Mouse (Mus musculus) midbrain, embryonic 12.5 days (tissue): Measurements from ENCODE around the gene Lif. TPM values are rescaled to one million over a fixed set of nuclear protein-coding genes. Genes with fewer than 3 reads are reported as not detected.
A peak's percentile ranks its signal among the peaks of the same experiment; 100 is the strongest.

Experiments used
- ATAC-seq: fragments of 200-750 bp; cut with Nextera tagmentation; 2 replicates; pipeline ENCODE4 v1.8.0; 2017; ENCODE audit warnings: low read depth, moderate TSS enrichment, moderate library complexity; ENCODE audit not compliant: low FRiP score
- H3K27ac ChIP-seq: fragments of 300-500 bp; sonication (generic); replicated peaks from 2 replicates; pipeline ENCODE4 v1.5.1; 2016; ENCODE audit warnings: mild to moderate bottlenecking
- H3K27me3 ChIP-seq: fragments of 300-500 bp; sonication (generic); 2 replicates; pipeline ENCODE4 v1.6.1; 2016; ENCODE audit warnings: mild to moderate bottlenecking
- H3K36me3 ChIP-seq: fragments of 300-500 bp; sonication (generic); 2 replicates; pipeline ENCODE4 v1.6.1; 2016
- H3K4me1 ChIP-seq: fragments of 300-500 bp; sonication (generic); 2 replicates; pipeline ENCODE4 v1.6.1; 2016
- H3K4me2 ChIP-seq: fragments of 300-500 bp; sonication (generic); replicated peaks from 2 replicates; pipeline ENCODE4 v1.6.1; 2016; ENCODE audit warnings: mild to moderate bottlenecking, moderate library complexity
- H3K4me3 ChIP-seq: fragments of 300-500 bp; sonication (generic); 2 replicates; pipeline ENCODE4 v1.5.1; 2016; ENCODE audit warnings: mild to moderate bottlenecking
- H3K9ac ChIP-seq: fragments of 300-500 bp; sonication (generic); replicated peaks from 2 replicates; pipeline ENCODE4 v1.6.1; 2016; ENCODE audit warnings: mild to moderate bottlenecking, moderate library complexity
- H3K9me3 ChIP-seq: fragments of 300-500 bp; sonication (generic); 2 replicates; pipeline ENCODE4 v1.6.1; 2016; ENCODE audit warnings: mild to moderate bottlenecking
- WGBS: fragments of 180-500 bp; shearing (Covaris S2); methylation state at CpG from one replicate; pipeline ENCODE4 v1.1.7; 2016; 5-methylcytosine and 5-hydroxymethylcytosine counted together
- polyA plus RNA-seq: library from polyadenylated mRNA; unstranded; fragments of >200 nt; fragmentation: Nextera tagmentation; extraction: Ambion mirVana; gene quantifications from 2 replicates; pipeline ENCODE4 v1.2.1, GENCODE M21; 2016

Gene Lif
- polyA plus RNA-seq, 1 experiment from 2014 or later, result not detected

DNA sequence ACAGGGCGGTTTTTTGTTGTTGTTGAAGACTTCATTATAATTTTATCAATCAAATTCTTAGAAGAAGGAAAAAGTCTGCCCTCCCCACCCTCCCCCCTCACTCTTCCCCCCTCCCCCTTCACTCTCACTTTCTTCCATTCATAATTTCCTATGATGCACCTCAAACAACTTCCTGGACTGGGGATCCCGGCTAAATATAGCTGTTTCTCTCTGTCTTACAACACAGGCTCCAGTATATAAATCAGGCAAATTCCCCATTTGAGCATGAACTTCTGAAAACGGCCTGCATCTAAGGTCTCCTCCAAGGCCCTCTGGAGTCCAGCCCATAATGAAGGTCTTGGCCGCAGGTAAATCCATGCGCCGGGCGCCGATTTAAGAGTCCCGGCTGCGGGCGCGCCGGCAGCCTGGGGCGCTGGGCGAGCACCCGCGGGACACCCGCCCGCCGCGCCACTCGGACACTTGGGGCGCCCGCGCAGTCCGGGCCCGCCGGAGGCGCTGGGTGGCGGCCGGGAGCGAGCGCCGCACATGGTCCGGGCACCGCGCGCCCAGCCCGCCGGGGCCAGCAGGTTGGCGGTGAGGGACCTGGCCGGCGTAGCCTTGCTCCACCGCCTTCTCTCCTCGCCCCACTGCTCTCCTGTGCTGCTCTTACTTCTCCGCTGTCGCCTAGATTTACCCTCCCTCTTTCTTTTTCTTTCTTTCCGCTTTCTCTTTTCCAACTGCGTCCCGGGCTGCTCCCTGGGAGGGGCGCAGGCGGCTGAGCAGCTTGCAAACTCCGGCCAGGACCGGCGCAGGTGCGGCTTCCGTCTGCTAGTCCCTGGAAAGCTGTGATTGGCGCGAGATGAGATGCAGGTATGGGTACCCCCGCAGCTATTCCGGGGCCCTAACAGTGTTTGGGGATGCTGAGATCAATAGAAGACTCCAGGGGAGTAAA, 9.2 kb downstream of the Lif start:
- peak overlapping the region; percentile 50 for H3K4me3 ChIP-seq
- H3K27ac ChIP-seq, result no peak overlapping the region
- peak overlapping the region; percentile 86 for H3K4me2 ChIP-seq
- H3K27me3 ChIP-seq, result peaks cover 90% of the 10 kb centered on the region
- 1% methylated on average over 41 of the region's 61 CpGs for WGBS
- no peaks in the 10 kb centered on the region for H3K9me3 ChIP-seq
- peaks cover 22% of the 10 kb centered on the region for H3K4me1 ChIP-seq
- H3K36me3 ChIP-seq, result no peaks in the 10 kb centered on the region
- no peak for ATAC-seq
- H3K9ac ChIP-seq, result 0 out of 2 replicates have a peak overlapping the region, but pooled peaks have one; percentile 31

DNA sequence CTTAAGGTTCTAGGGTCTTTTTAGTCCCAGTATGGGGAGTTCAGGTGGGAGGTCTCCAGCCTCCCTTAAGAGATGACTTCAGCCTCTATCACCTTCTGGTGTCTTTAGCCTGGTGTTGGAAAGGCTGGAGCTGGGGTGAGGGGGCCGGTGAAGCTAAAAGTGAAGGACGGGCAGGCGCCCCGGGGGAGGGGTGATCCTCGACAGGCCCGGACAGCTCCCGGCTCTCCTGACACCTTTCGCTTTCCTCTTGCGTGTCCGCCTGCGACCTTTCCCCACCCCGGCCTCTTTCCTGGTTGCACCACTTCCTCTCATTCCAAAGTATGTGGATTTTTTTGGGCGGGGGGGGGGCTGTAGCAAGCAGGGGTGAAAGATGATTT, 9.8 kb downstream of the Lif start:
- Histone ChIP-seq H3K27ac (no peak overlapping the region), H3K36me3 (no peaks in the 10 kb centered on the region), H3K27me3 (peaks cover 93% of the 10 kb centered on the region), H3K4me2 (peak overlapping the region; percentile 86), H3K9ac (0 out of 2 replicates have a peak overlapping the region, but pooled peaks have one; percentile 31), H3K4me1 (peaks cover 17% of the 10 kb centered on the region), H3K4me3 (peak overlapping the region; percentile 50), H3K9me3 (no peaks in the 10 kb centered on the region)
- WGBS, result 5% methylated on average over 13 of the region's 13 CpGs
- ATAC-seq, result no peak

DNA sequence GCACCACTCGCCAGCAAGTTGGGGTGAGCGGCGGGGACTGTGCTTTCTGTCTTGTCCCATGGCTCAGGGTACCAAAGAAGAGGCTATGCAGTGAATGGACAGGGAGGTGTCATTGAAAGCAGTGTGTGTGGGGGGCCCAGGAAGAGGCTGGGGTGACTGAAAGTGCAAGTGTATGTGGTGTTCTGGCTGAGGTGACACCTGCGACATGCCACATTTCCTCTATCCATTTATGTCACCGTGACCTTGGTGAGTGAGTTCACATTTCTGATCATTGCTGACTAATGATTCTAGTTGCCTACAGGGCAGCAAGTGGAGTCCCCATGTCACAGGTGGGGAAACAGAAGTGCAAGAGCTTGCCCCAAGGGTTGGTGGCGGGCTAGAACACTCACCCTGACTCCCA, 11.1 kb downstream of the Lif start:
- no peak overlapping the region for H3K4me2 ChIP-seq
- peaks cover 15% of the 10 kb centered on the region; the same call in 1 of the 2 replicates for H3K4me1 ChIP-seq
- H3K27ac ChIP-seq, result no peak overlapping the region
- H3K27me3 ChIP-seq, result peaks cover 80% of the 10 kb centered on the region
- H3K4me3 ChIP-seq, result no peak overlapping the region
- ATAC-seq, result no peak
- no peaks in the 10 kb centered on the region for H3K9me3 ChIP-seq
- H3K9ac ChIP-seq, result no peak overlapping the region
- WGBS, result 83% methylated on average over 6 of the region's 6 CpGs
- no peaks in the 10 kb centered on the region for H3K36me3 ChIP-seq

DNA sequence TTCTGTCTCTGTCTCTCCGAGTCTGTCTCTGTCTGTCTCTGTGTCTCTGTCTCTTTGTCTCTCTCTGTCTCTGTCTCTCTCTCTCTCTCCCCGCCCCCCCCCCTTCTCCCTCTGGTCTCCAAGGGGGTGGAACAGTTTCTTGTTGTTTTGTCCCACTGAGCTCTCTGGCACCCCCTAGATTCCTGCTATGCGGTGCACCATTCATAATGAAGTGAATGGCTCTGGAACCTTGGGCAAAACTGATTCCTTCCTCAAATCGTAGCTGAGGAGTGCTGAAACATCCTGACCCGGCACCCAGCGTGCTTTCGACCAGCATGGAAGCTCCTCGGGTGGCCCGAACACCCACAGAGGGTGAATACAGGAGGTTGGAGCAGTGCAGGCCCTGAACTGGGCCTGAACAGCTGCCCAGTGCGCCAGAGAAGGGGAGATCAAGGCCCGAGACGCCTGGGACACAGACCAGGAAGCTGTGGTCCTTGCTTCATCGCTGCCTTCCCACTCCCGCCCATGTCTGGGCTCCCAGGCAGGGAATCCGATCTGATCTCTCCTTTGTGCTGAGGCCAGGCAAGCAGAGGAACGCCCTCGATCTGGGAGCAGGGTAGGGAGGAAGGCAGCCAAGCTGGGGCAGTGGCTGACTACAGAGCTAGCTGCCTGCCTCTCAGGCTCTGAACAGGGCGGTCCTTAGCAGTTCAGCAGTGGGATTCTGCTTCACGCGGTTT, 13.5 kb downstream of the Lif start:
- H3K9me3 ChIP-seq, result no peaks in the 10 kb centered on the region
- peaks cover 56% of the 10 kb centered on the region for H3K27me3 ChIP-seq
- H3K4me3 ChIP-seq, result no peak overlapping the region
- 22% methylated on average over 19 of the region's 20 CpGs for WGBS
- H3K9ac ChIP-seq, result no peak overlapping the region
- H3K36me3 ChIP-seq, result no peaks in the 10 kb centered on the region
- no peak overlapping the region for H3K27ac ChIP-seq
- ATAC-seq, result no peak
- no peak overlapping the region; the same call in 1 of the 2 replicates for H3K4me2 ChIP-seq
- H3K4me1 ChIP-seq, result peaks cover 15% of the 10 kb centered on the region; the same call in 1 of the 2 replicates

DNA sequence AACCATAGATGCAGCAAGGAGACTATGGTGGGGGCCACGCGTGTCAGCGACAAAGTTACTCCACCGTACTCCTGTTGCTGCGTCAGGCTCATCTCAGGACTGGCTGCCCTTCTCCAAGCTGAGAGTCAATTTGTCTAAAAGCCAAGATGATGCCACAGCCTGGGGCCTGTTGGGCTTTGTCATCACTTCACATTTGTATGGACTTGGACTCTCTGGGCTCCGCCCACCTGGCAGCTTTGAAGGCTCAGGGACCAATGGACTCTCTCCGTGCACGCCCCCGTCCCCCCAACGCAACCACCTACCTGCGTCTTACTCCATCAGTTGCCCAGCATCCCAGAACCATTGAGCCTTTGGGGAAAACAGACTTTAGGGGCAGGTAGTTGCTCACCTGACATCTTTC, 14.2 kb downstream of the Lif start:
- H3K4me3 ChIP-seq, result no peak overlapping the region
- H3K27ac ChIP-seq, result no peak overlapping the region
- H3K4me2 ChIP-seq, result no peak overlapping the region
- H3K9ac ChIP-seq, result no peak overlapping the region
- peaks cover 12% of the 10 kb centered on the region; the same call in 1 of the 2 replicates for H3K4me1 ChIP-seq
- no peaks in the 10 kb centered on the region for H3K36me3 ChIP-seq
- 57% methylated on average over 11 of the region's 11 CpGs for WGBS
- H3K27me3 ChIP-seq, result peaks cover 49% of the 10 kb centered on the region
- H3K9me3 ChIP-seq, result no peaks in the 10 kb centered on the region
- ATAC-seq, result no peak

DNA sequence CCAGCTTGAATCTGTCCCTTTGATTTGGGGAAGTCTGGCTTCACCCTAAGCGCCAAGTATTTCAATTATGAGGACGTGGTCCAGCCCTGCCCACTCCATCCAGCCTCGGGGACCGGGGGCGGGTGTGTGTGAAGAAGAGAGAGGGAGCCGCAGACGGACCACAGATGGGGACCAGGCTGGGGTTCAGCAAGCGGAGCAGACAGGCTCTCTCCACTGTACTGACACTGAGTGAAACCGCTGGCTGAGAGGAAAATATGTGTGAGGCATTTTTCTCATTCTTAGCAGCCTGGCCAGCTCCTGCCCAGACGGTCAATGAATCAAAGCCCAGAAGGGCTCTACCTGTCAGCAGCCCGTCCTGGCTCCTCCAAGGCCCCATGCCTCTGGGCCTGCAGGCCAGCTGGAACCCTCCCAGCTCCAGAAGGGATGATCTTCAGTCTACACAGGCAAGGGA, 19.1 kb downstream of the Lif start:
- no peak overlapping the region for H3K4me2 ChIP-seq
- H3K9me3 ChIP-seq, result no peaks in the 10 kb centered on the region
- ATAC-seq, result no peak
- peaks cover 4% of the 10 kb centered on the region; the same call in 1 of the 2 replicates for H3K27me3 ChIP-seq
- no peaks in the 10 kb centered on the region for H3K36me3 ChIP-seq
- H3K27ac ChIP-seq, result no peak overlapping the region
- WGBS, result 82% methylated on average over 11 of the region's 11 CpGs
- no peak overlapping the region for H3K4me3 ChIP-seq
- H3K9ac ChIP-seq, result no peak overlapping the region
- H3K4me1 ChIP-seq, result no peaks in the 10 kb centered on the region

DNA sequence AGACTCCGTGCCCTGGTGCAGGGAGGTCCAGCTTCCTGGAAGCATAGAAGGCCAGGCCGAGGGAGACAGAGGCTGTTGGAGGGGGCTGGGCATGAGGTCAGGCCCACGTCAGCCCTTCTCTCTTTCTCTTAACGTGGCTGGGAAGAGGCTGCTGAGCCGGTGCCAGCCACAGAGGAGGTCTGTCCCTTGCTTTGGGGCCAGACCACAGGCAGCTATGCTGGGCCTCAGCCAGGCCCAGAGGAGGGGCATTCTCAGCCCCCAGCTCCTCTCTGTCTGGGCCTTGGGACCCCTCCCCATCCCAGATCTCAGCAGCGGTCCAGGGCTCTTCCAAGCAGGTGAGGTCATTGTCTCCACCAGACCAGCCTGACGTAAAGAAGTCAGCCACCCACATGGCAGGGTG, 22.6 kb downstream of the Lif start:
- Histone ChIP-seq H3K9me3 (no peaks in the 10 kb centered on the region), H3K27ac (no peak overlapping the region), H3K4me3 (no peak overlapping the region), H3K36me3 (no peaks in the 10 kb centered on the region), H3K4me2 (no peak overlapping the region), H3K9ac (no peak overlapping the region), H3K4me1 (no peaks in the 10 kb centered on the region), H3K27me3 (no peaks in the 10 kb centered on the region)
- WGBS, result 64% methylated on average over 5 of the region's 7 CpGs
- no peak for ATAC-seq

DNA sequence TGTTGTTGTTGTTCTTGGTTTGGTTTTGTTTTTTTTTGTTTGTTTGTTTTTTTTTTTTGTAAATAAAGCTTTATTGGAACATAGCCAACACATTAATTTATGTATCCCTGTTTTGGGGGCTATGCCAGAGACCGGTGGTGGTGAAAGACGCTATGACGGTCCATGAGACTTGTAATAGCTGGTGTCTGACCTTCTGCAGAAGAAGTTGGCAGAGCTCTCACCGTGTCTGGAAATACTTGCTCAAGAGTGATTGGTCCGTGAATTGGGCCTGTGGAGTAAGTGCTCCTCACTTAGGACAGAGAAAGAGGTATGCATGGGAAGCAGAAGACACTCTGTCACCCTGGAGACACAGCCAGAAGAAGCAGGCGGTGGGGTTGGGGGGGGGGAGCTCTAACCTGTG, 24.5 kb downstream of the Lif start:
- Histone ChIP-seq H3K36me3 (no peaks in the 10 kb centered on the region), H3K27me3 (no peaks in the 10 kb centered on the region), H3K9me3 (no peaks in the 10 kb centered on the region), H3K4me1 (no peaks in the 10 kb centered on the region), H3K4me3 (no peak overlapping the region), H3K27ac (no peak overlapping the region), H3K9ac (no peak overlapping the region), H3K4me2 (no peak overlapping the region)
- ATAC-seq, result no peak
- WGBS, result 89% methylated on average over 6 of the region's 6 CpGs

DNA sequence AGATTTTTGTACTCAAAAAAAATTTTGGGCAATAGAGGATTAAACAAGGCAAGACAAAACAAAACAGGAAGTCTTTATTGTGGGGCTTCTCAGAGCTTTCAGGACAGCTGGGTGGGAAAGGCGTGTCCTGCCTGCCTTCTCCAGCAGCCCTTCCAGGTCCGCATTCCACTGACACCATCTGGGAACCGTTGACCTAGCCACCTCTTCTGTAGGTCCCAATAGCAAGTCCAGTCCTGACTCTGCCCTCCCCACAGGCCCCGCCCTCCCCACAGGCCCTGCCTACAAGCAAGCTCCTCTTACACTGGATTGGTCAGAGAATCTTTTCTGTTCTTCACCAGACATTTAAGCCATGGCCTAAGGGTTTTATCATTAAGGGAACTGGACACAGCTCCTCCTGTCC, 26.3 kb downstream of the Lif start:
- H3K27ac ChIP-seq, result no peak overlapping the region
- H3K4me1 ChIP-seq, result no peaks in the 10 kb centered on the region
- ATAC-seq, result no peak
- H3K4me2 ChIP-seq, result no peak overlapping the region
- H3K27me3 ChIP-seq, result no peaks in the 10 kb centered on the region
- H3K9ac ChIP-seq, result no peak overlapping the region
- whole genome bisulfite sequencing, result 22% methylated on average over 4 of the region's 4 CpGs
- H3K4me3 ChIP-seq, result no peak overlapping the region
- H3K36me3 ChIP-seq, result no peaks in the 10 kb centered on the region
- H3K9me3 ChIP-seq, result no peaks in the 10 kb centered on the region

DNA sequence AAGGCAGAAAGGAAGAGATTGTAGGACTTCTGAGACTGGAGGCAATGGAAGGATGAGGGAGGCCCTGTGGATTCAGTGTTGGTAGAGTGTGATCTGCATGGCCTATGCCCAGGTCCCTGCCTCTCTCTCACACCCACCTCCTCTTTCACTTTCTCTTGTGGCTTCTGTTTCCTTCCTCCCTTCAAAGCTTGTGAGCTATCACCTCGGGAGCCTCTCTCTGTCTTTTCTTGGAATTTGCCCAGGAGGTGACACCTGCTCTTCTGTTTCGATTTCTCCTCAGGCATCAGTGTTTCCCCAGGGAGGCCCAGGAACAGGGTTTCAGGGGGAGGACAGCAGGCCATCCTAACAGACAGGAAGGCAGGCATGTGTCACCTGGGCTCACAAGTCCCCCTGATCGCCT, 31.9 kb downstream of the Lif start:
- Histone ChIP-seq H3K4me3 (no peak overlapping the region), H3K27ac (no peak overlapping the region), H3K27me3 (no peaks in the 10 kb centered on the region), H3K9me3 (no peaks in the 10 kb centered on the region), H3K9ac (no peak overlapping the region), H3K4me1 (no peaks in the 10 kb centered on the region), H3K4me2 (no peak overlapping the region), H3K36me3 (no peaks in the 10 kb centered on the region)
- 72% methylated on average over 3 of the region's 3 CpGs for WGBS
- ATAC-seq, result no peak

DNA sequence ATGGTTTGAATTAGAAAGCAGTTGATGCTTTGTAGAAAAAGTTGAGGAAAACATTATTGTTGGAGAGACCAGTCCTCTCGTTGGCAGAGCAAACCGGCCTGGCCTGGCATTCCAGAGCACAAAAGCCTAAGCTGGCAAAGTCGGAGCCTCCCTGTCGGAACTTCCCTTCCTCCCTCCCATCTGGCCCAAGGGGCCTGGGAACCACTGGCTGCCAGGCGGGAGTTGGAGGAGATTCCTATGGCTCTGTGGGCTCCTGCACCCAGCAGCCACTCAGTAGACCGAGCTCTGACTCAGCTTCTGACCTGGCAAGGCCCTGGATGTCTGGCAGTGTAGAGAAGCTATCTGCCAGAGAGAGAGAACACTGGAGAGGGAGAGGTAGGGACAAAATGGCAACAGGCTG, 34.3 kb downstream of the Lif start:
- no peak overlapping the region for H3K9ac ChIP-seq
- no peak overlapping the region for H3K4me2 ChIP-seq
- H3K4me3 ChIP-seq, result no peak overlapping the region
- H3K27me3 ChIP-seq, result no peaks in the 10 kb centered on the region
- no peak overlapping the region for H3K27ac ChIP-seq
- WGBS, result 85% methylated on average over 6 of the region's 6 CpGs
- ATAC-seq, result no peak
- H3K4me1 ChIP-seq, result peaks cover 5% of the 10 kb centered on the region; the same call in 1 of the 2 replicates
- no peaks in the 10 kb centered on the region for H3K9me3 ChIP-seq
- H3K36me3 ChIP-seq, result no peaks in the 10 kb centered on the region

DNA sequence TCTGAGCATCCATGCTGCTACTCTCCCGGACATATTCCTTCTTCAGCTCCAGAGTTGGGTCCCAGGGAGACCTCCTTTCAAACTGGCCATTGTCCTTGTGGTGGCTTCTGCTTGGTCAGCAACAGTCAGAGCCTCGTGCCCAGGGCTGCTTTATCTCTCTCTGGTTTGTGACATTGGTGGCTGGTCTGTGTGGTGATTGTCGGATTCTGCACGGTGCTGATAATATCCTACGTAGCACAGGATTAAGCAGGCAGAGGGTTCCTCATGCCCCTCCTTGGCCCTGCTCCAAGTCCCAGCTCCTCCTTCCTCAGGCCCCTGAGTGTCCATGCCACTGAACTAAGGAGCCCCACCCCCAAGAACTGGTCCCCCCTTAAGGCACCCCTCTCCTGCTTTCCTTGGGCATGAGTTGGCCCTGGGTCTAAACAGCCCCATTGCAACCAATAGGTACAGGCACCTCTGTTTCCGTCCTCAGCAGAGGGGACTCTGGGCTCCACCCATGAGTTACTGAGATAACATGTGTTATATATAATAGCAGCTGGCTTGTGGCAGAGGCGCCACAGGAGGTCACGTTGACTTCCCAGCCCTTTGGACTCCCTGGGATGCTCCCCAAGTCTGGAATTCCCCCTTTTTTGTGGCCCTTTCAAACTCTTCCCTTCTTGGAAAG, 35.0 kb downstream of the Lif start:
- H3K9ac ChIP-seq, result no peak overlapping the region
- WGBS, result 68% methylated on average over 8 of the region's 8 CpGs
- peaks cover 5% of the 10 kb centered on the region; the same call in 1 of the 2 replicates for H3K4me1 ChIP-seq
- H3K27ac ChIP-seq, result no peak overlapping the region
- H3K36me3 ChIP-seq, result no peaks in the 10 kb centered on the region
- no peaks in the 10 kb centered on the region for H3K9me3 ChIP-seq
- no peak overlapping the region for H3K4me3 ChIP-seq
- no peak overlapping the region for H3K4me2 ChIP-seq
- no peak for ATAC-seq
- no peaks in the 10 kb centered on the region for H3K27me3 ChIP-seq
